Mouse (Mus musculus) macrophage (primary cell): Measurements from ENCODE around the gene Asic2. TPM values are rescaled to one million over a fixed set of nuclear protein-coding genes. Genes with fewer than 3 reads are reported as not detected.

Experiments used
- H3K27ac ChIP-seq: fragments of 350-480 bp; formaldehyde crosslinking; 2 replicates; pipeline ENCODE4 v1.9.0; 2021
- H3K36me3 ChIP-seq: fragments of 350-480 bp; formaldehyde crosslinking; 2 replicates; pipeline ENCODE4 v1.9.0; 2021; ENCODE audit errors: inconsistent target
- H3K4me3 ChIP-seq: fragments of 350-480 bp; formaldehyde crosslinking; 2 replicates; pipeline ENCODE4 v1.9.0; 2021; ENCODE audit errors: inconsistent target
- H3K79me2 ChIP-seq: fragments of 350-480 bp; formaldehyde crosslinking; 2 replicates; pipeline ENCODE4 v1.9.0; 2021; ENCODE audit errors: inconsistent target
- WGBS: methylation state at CpG from one replicate; pipeline ENCODE4 v1.1.7; 2026; ENCODE audit warnings: inconsistent platforms; ENCODE audit not compliant: missing documents; 5-methylcytosine and 5-hydroxymethylcytosine counted together
- polyA plus RNA-seq: library from polyadenylated mRNA; stranded (reverse); fragments of 250-400 nt; gene quantifications from 3 replicates; pipeline ENCODE4 v1.2.4, GENCODE M21; 2018; ENCODE audit warnings: inconsistent platforms

Asic2 gene
- polyA plus RNA-seq, 1 experiment from 2014 or later: not detected

DNA sequence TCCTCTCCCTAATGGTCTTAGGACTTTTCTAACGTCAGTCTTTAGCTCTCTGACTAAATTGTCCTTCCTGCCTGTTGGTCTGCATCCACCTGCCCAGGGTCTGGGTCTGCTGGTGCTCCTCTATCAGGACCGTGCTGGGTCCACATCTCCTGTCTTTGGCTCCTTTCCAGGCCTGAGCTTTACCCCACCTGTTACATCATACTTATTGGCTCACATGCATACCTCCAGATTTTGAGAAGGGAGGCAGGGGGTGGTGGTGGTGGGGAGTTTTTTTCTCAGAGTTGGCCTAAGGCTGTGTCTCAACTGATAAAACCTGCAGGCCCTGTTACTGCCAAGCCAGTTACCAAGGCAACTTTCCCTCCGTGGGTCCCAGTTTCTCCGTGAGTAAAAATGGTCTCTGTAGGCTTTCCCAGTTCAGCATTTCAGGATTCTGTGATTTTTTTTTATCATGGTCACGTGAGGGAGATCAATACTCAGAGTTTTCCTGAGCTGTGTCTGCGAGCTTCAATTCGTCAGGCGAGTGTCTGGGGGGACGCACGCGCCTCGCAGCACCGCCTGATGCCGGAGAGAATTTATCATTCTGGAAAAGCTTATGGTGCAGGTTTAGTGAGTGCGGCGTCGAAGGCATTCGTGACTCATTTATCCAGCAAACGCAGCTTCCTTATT, 1044.8 kb downstream of the Asic2 start:
- no peaks in the 10 kb centered on the region for H3K79me2 ChIP-seq
- H3K4me3 ChIP-seq: no peak overlapping the region
- H3K36me3 ChIP-seq: no peaks in the 10 kb centered on the region
- WGBS: 90% methylated on average over 19 of the region's 19 CpGs
- H3K27ac ChIP-seq: no peak overlapping the region

DNA sequence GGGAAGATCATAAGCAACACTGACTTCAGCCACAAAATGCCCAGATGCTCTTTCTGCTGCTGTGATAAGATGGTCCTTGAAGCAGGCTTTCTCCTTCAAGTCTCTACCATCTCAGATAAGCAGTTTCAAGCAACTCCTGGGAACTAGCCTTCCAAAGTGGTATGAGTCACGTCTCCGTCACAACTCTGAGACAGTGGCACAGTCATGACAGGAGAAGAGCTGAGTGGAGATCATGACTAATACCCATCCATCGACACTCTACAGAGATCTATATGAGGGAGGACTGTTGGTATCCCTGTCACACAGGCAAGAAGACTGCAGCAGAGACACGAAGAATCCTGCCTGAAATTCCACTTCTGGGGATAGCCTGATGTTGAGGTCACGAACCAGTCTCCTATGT, 1049.9 kb downstream of the Asic2 start:
- H3K27ac ChIP-seq: no peak overlapping the region
- 82% methylated on average over 5 of the region's 5 CpGs for WGBS
- H3K4me3 ChIP-seq: no peak overlapping the region
- no peaks in the 10 kb centered on the region for H3K36me3 ChIP-seq
- no peaks in the 10 kb centered on the region for H3K79me2 ChIP-seq

DNA sequence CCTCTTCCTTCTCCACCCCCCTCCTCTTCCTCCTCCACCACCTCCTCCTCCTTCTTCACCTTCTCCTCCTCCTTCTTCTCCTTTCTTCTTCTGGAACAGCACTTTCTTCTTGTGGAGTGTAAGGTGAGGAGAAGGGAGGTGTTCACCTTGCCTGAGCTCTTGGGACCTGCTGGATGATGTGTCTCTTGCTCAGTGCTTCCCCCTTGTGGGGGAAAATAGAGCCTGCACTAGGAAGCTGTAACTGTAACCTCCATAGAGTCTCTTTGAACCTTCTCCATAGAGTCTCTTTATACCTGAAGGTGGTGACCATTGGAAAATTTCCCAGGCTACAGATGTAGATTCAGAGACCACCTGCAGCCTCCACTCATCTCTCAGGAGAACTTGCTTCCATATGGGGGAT, 1050.6 kb downstream of the Asic2 start:
- no peak overlapping the region for H3K27ac ChIP-seq
- no peaks in the 10 kb centered on the region for H3K79me2 ChIP-seq
- no peak overlapping the region for H3K4me3 ChIP-seq
- H3K36me3 ChIP-seq: no peaks in the 10 kb centered on the region

DNA sequence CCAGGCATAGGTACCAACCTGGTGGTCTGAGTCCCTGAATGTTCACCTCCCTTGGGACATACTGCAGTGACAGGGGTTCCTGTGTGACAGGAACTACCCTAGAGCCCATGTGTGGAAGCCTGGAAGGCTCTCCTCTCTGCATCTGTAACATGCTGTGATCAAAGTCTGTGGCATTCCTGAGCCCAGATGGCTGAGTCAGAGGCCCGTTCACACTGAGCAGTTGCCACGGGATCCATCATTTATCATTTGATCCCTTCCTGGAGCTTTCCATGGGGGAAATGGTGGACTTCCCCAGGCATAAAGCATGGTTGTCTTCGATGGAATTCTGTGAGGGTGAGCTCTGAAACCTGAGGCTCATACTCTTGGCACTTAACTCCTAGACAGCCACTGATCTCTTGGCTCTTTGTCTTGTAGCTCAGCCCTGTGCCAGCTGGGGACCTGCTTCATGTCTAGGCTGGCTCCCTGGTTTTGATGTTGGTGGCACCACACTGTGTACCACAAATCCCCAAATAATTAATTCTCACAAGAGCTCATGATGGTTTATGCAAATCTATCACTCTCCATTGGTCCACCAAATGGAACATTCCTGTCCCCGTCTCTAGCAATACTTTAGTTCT, 1054.7 kb downstream of the Asic2 start:
- H3K4me3 ChIP-seq: no peak overlapping the region
- no peaks in the 10 kb centered on the region for H3K36me3 ChIP-seq
- H3K27ac ChIP-seq: no peak overlapping the region
- no peaks in the 10 kb centered on the region for H3K79me2 ChIP-seq
- 49% methylated on average over 4 of the region's 4 CpGs for WGBS

DNA sequence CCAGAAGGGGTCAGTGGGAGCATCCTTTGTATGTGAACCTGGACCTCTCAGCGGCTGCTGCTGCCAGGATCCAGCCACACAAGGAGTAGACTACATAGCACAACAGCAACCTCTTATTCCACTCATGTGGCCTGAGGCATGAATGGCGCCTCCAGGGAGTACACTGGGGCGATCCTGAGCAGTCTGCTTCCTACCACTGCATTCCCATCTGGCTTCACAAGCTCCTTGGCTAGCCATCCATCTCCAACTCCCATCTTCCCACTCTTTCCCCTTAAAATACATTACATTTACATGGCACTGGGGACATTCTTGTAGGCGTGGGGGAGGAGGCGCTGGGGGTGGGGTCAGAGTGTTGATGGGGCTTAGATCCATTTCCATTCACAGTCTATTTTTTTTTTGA, 1055.5 kb downstream of the Asic2 start:
- WGBS: 84% methylated on average over 5 of the region's 5 CpGs
- Histone ChIP-seq H3K4me3 (no peak overlapping the region), H3K79me2 (no peaks in the 10 kb centered on the region), H3K36me3 (no peaks in the 10 kb centered on the region), H3K27ac (no peak overlapping the region)

DNA sequence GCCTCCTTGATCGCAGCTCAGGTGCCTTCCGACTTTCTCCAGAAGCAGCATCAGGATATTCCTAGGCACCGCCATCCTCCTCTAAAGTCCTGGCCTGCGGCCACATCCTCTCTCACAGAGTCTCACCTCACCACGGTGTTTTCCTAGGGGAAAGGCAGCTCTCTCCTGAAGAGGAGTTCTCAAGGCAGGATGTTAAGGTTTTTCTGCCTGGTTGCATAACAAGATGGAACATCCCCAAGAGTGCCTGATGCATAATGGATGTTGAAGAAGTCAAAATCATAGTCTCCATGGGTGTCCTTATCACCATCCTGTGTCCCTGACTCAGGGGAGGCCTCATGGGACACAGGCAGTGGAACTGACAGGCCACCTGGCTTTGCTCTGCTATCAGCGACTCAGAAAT, 1060.4 kb downstream of the Asic2 start:
- Histone ChIP-seq H3K79me2 (no peaks in the 10 kb centered on the region), H3K27ac (no peak overlapping the region), H3K4me3 (no peak overlapping the region), H3K36me3 (no peaks in the 10 kb centered on the region)
- 83% methylated on average over 6 of the region's 6 CpGs for WGBS

DNA sequence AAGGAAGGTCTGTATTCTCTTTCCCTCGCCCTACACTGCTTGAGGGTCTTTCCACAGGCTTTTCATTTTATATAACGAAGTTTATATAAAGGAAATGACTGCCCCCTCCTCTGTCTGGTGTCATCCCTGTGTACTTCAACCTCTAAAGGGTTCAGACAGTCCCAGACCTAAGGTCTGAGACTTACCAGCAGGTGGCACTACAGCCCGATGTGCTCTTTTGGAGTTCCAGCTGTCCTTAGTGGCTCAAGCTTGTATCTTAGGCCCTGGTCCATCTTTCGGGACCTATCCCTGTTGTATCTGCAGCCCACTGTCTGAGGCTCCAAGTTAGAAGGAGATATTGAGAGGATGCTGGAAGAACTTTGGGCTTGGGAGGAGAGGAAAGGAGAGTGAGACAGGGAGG, 1061.8 kb downstream of the Asic2 start:
- Histone ChIP-seq H3K4me3 (no peak overlapping the region), H3K36me3 (no peaks in the 10 kb centered on the region), H3K79me2 (no peaks in the 10 kb centered on the region), H3K27ac (no peak overlapping the region)
- 32% methylated on average over 4 of the region's 4 CpGs for WGBS

DNA sequence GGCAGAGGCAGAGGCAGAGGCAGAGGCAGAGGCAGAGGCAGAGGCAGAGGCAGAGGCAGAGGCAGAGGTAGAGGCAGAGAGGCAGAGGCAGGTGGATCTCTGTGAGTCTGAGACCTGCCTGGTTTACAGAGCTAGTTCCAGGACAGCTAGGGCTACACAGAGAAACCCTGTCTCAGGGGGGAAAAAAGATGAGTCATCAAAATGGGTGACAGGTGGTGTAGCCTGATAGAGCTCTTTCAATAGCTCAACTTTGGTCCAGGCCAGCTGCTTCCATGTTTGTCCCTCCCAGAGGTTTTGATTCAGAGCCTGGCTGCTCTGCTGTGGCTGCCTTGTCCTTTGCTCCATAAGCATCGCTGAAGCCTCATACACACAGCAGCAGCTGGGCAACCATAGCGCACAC, 1063.7 kb downstream of the Asic2 start:
- Histone ChIP-seq H3K79me2 (no peaks in the 10 kb centered on the region), H3K36me3 (no peaks in the 10 kb centered on the region), H3K4me3 (no peak overlapping the region), H3K27ac (no peak overlapping the region)
- 93% methylated on average over 2 of the region's 2 CpGs for WGBS

DNA sequence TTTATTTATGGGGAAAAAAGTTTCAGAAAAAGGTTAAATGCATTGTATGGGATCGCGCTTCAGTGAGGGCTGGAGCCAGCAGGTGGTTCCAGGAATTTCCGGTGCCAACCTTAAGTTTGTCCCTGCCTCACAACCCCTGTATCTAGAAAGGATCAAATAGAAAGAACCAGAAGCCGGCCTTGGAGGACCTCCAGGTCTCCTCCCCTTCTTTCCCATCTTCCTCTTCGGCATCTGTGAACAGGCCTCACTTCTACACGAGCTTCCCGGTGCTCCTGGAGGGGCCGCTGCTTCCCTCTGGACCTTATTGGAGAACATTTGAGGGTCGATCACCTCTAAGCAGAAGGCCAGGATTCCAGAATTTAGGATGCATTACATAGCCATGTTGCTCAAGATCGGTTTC, 1064.8 kb downstream of the Asic2 start:
- H3K27ac ChIP-seq: no peak overlapping the region
- no peaks in the 10 kb centered on the region for H3K79me2 ChIP-seq
- WGBS: 81% methylated on average over 10 of the region's 10 CpGs
- H3K4me3 ChIP-seq: no peak overlapping the region
- H3K36me3 ChIP-seq: no peaks in the 10 kb centered on the region

DNA sequence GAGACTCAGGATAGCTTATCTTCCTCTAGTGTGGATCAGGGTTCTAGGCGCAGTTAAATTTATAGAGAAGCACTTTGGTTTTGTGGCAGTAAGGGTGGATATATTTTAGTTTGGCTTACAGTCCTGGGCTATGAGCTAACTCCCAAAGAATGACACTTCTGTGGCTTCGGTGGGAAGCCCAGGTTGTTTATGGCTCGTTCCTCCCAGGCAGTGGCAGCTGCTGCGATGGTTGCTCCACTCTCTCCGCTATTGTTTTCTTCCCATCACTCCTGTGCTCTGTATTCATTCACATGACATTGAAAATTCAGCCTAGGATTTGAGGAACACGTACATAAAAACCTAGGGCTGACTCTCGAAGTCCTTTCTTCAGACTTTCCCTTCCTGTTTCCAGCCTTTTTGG, 1065.6 kb downstream of the Asic2 start:
- Histone ChIP-seq H3K4me3 (no peak overlapping the region), H3K79me2 (no peaks in the 10 kb centered on the region), H3K27ac (no peak overlapping the region), H3K36me3 (no peaks in the 10 kb centered on the region)
- WGBS: 50% methylated on average over 7 of the region's 7 CpGs

DNA sequence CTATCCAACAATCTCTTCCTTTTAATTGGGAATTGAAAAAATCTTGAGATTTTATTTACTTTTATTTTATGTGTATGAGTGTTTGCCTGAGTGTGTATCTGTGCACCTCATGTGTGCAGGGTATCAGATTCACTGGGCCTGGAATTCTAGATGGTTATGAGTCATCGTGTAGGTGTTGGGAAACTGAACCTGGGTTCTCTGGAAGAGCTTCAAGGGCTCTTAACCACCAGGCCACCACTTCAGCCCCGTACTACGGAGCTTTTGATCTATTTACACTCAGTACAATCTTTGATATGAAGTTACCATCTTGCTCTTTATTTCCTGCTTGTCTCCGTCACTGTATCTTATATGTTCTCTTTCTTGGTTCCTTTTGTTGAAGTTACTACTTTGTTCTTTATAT, 1067.7 kb downstream of the Asic2 start:
- Histone ChIP-seq H3K79me2 (no peaks in the 10 kb centered on the region), H3K4me3 (no peak overlapping the region), H3K36me3 (no peaks in the 10 kb centered on the region), H3K27ac (no peak overlapping the region)
- 81% methylated on average over 4 of the region's 4 CpGs for WGBS

DNA sequence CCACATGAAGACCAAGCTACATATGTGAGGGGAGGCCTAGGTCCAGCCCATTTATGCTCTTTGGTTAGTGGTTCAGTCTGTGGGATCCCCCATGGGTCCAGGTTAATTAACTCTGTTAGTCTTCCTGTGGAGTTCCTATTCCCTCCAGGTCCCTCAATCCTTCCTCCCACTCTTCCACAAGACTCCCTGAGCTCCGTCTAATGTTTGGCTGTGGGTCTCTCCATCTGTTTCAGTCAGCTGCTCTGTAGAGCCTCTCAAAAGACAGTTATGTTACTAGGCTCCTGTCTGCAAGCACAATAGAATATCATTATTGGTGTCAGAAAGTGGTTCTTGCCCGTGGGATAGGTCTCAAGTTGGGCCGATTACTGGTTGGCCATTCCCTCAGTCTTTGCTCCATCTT, 1072.4 kb downstream of the Asic2 start:
- no peak overlapping the region for H3K4me3 ChIP-seq
- no peaks in the 10 kb centered on the region for H3K79me2 ChIP-seq
- 96% methylated on average over 3 of the region's 3 CpGs for WGBS
- no peak overlapping the region for H3K27ac ChIP-seq
- H3K36me3 ChIP-seq: no peaks in the 10 kb centered on the region

DNA sequence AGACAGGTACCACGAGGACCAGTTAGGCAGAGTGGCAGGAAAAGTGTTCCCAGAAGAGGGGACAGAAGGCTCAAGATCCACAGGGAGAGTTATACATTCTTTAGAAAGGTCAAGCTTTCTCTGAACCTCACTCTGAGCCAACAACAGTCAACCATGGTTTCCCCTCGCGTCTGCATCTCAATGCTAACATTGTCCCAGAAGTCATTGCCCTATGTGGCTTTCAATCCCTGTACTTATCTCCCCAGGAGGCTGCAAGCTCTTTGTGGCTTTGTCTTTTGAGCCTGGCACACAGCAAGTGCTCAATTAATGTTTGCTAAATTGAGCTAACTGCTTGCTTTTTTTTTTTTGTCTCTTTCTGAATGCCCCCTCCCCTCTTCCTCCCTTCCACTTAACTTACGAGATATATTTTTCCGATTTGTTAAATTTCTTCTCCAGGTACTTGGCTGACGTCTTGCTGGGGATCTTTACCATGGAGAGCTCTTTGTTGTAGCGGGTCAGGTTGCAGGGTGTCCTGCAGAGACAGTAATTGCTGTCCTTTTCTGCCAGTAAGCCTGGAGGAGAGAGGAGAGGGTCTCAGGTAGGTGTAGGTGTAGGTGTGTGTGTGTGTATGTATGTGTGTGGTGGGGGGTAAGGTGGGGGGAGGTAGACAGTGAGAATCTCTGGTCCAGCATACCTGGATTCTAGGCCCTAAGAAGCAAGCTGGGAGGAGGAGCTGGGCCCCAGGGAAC, 1078.8 kb downstream of the Asic2 start:
- no peaks in the 10 kb centered on the region for H3K79me2 ChIP-seq
- no peak overlapping the region for H3K27ac ChIP-seq
- H3K36me3 ChIP-seq: no peaks in the 10 kb centered on the region
- WGBS: 27% methylated on average over 7 of the region's 7 CpGs
- no peak overlapping the region for H3K4me3 ChIP-seq

DNA sequence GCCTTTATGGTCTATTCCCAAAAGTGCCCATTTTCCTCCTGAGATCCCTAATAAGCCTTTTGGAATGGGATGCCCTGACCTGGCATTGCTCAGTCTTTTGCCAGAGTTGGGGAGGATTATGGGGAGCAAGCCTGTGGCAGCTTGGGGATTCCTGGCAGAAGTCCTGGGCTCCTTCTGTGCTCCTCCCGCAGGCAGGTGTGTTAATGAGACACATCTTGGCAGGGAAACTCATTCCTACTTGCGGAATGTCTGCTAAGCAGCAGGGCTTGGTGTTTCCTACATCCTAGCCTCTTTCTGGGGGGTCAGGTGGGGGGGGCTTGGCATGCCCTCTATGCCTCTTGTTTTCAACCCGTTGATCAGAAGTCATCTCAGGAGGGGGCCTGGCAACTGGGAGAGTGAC, 1081.2 kb downstream of the Asic2 start:
- Histone ChIP-seq H3K79me2 (no peaks in the 10 kb centered on the region), H3K4me3 (no peak overlapping the region), H3K36me3 (no peaks in the 10 kb centered on the region), H3K27ac (no peak overlapping the region)
- WGBS: 80% methylated on average over 3 of the region's 3 CpGs

DNA sequence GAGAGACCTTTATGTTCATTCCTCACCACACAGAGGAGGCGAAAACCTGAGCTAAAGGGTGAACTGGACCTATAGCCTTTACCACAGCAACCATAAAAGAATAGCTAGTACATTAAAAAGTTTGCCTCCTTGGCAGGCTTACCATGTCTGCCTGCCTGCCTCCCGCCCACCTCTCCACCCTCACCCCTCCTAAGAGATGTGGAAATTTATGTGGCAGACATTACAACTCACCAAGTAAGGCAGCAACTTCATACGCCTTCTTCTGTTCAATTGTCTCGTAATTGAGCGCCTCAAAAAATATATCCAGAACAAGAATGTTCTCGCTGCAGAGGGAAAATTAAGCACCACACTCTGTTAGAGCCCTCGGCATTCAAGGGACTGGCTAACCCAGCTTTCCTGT, 1081.9 kb downstream of the Asic2 start:
- Histone ChIP-seq H3K79me2 (no peaks in the 10 kb centered on the region), H3K36me3 (no peaks in the 10 kb centered on the region), H3K27ac (no peak overlapping the region), H3K4me3 (no peak overlapping the region)
- 83% methylated on average over 7 of the region's 7 CpGs for WGBS
